Mouse (Mus musculus): ENCODE measurements at regions not wholly inside any gene's neighbourhood (a gene's known extent, or its start where the extent isn't known, plus 50 kb on each side); places are given as distances from the start of the nearest gene placed in this dataset.

- DNase-seq = peak; percentile 10 to 47
These were observed 700.6 kb upstream of the Tmpo start for GRCm38 (mm10) chr10:91881521-91882228.

- DNase-seq = no peak
These were observed 694.3 kb upstream of the Tmpo start for GRCm38 (mm10) chr10:91875450-91875849.

- no peak for DNase-seq
These were observed 690.1 kb upstream of the Tmpo start for GRCm38 (mm10) chr10:91871244-91871643.

GRCm38 (mm10) chr10:91858711-91859595 is 677.8 kb upstream of the Tmpo start:
- DNase-seq = no peak

GRCm38 (mm10) chr10:91827074-91827473 is 646.0 kb upstream of the Tmpo start:
- DNase-seq = no peak

- no peak for DNase-seq
These were observed 642.4 kb upstream of the Tmpo start for GRCm38 (mm10) chr10:91823499-91823898.

GRCm38 (mm10) chr10:91804870-91805269 is 623.8 kb upstream of the Tmpo start:
- no peak for DNase-seq
